Mouse (Mus musculus) cerebellum, postnatal 10 days (tissue): ENCODE measurements around the gene Kifc3.

Experiments
- DNase-seq, 2 experiments: peaks; one replicate each; pipeline ENCODE4 v3.0.0; 2021; ENCODE audit warnings: mixed read lengths in 2 of 2

Kifc3 gene

GRCm38 (mm10) chr8:95131983-95132382 is 70.6 kb downstream of the Kifc3 start:
- DNase-seq: no peak

GRCm38 (mm10) chr8:95130966-95131537 is 71.6 kb downstream of the Kifc3 start:
- peak in 1 of 2 experiments; percentile 5 for DNase-seq

- DNase-seq: no peak
Measured at GRCm38 (mm10) chr8:95128750-95129260, 73.8 kb downstream of the Kifc3 start.

- DNase-seq: peak in 1 of 2 experiments; percentile 39
Measured at GRCm38 (mm10) chr8:95127658-95128057, 75.0 kb downstream of the Kifc3 start.

- no peak for DNase-seq
Measured at GRCm38 (mm10) chr8:95126497-95126896, 76.1 kb downstream of the Kifc3 start.

- DNase-seq: no peak
Measured at GRCm38 (mm10) chr8:95123455-95123854, 79.2 kb downstream of the Kifc3 start.

GRCm38 (mm10) chr8:95113750-95114149 is 88.9 kb downstream of the Kifc3 start:
- peak; percentile 67 to 77 for DNase-seq

GRCm38 (mm10) chr8:95113108-95113507 is 89.5 kb downstream of the Kifc3 start:
- no peak for DNase-seq

- no peak for DNase-seq
Measured at GRCm38 (mm10) chr8:95112594-95112993, 90.0 kb downstream of the Kifc3 start.

- DNase-seq: no peak
Measured at GRCm38 (mm10) chr8:95107306-95107705, 95.3 kb downstream of the Kifc3 start.

- no peak for DNase-seq
Measured at GRCm38 (mm10) chr8:95101972-95102371, 100.6 kb downstream of the Kifc3 start.

- peak; percentile 89 for DNase-seq
Measured at GRCm38 (mm10) chr8:95099009-95099408, 103.6 kb downstream of the Kifc3 start.

- DNase-seq: no peak
Measured at GRCm38 (mm10) chr8:95093574-95093973, 109.0 kb downstream of the Kifc3 start.

GRCm38 (mm10) chr8:95085432-95086141 is 117.0 kb downstream of the Kifc3 start:
- peak in 1 of 2 experiments; percentile 30 for DNase-seq

GRCm38 (mm10) chr8:95084744-95085431 is 117.7 kb downstream of the Kifc3 start:
- DNase-seq: no peak

- no peak for DNase-seq
Measured at GRCm38 (mm10) chr8:95084261-95084660, 118.4 kb downstream of the Kifc3 start.

- DNase-seq: peak; percentile 40 to 45
Measured at GRCm38 (mm10) chr8:95081650-95082049, 121.0 kb downstream of the Kifc3 start.

- peak; percentile 98 to 99 for DNase-seq
Measured at GRCm38 (mm10) chr8:95080381-95081341, 122.0 kb downstream of the Kifc3 start, which contains the start of gene Katnb1. TSS of gene Katnb1 (plus strand) at chr8:95081186.

- DNase-seq: no peak
Measured at GRCm38 (mm10) chr8:95079305-95079704, 123.3 kb downstream of the Kifc3 start.

GRCm38 (mm10) chr8:95078055-95078454 is 124.6 kb downstream of the Kifc3 start:
- peak; percentile 59 to 62 for DNase-seq

GRCm38 (mm10) chr8:95076151-95076550 is 126.5 kb downstream of the Kifc3 start:
- peak; percentile 68 to 69 for DNase-seq

- no peak for DNase-seq
Measured at GRCm38 (mm10) chr8:95075504-95075903, 127.1 kb downstream of the Kifc3 start.
